In genomic region chr5:54087912-54088311, GRCm38 (mm10) we compare ENCODE assay signal across 25 mouse cellular contexts.
"Had no signal": no experiment of that assay in that cellular context is flagged by ENCODE, and none has a peak within 500 bp of the region (broad histone marks: within the 10 kb centered on the region; RNA-seq: fewer than 3 reads in every experiment).

No protein-coding gene starts in this region.

- H3K9ac ChIP-seq: heart, embryonic 12.5 days; hindbrain, embryonic 12.5 days; hindbrain, embryonic 14.5 days; intestine, embryonic 15.5 days; limb, embryonic 13.5 days; limb, embryonic 15.5 days; liver, embryonic 12.5 days; liver, embryonic 14.5 days had no signal

- H3K27ac ChIP-seq: heart, embryonic 10.5 days; hindbrain, embryonic 10.5 days; hindbrain, embryonic 12.5 days; hindbrain, embryonic 14.5 days; intestine, embryonic 15.5 days; left cerebral cortex, adult 2 months; limb, embryonic 13.5 days; limb, embryonic 15.5 days; liver, embryonic 12.5 days; liver, embryonic 14.5 days had no signal

- H3K4me2 ChIP-seq: heart, embryonic 12.5 days; hindbrain, embryonic 12.5 days; hindbrain, embryonic 14.5 days; intestine, embryonic 15.5 days; limb, embryonic 13.5 days; limb, embryonic 15.5 days; liver, embryonic 12.5 days had no signal

- DNase-seq: gastrocnemius, postnatal 10 days; gastrocnemius, postnatal 25 days; heart, adult 18-20 months; heart, postnatal 10 days; heart, postnatal 4 days; kidney, adult 18-20 months; kidney, adult 8-10 months; kidney, postnatal 10 days; kidney, postnatal 25 days; kidney, postnatal 4 days; left cerebral cortex, postnatal 4 days had no signal

- H3K4me1 ChIP-seq: hindbrain, embryonic 10.5 days; hindbrain, embryonic 12.5 days; intestine, embryonic 15.5 days; limb, embryonic 15.5 days had no signal

- H3K27me3 ChIP-seq: heart, embryonic 12.5 days; hindbrain, embryonic 12.5 days; intestine, embryonic 15.5 days; limb, embryonic 13.5 days; limb, embryonic 15.5 days; liver, embryonic 12.5 days had no signal

- H3K4me3 ChIP-seq: heart, embryonic 10.5 days; heart, embryonic 12.5 days; hindbrain, embryonic 10.5 days; hindbrain, embryonic 12.5 days; intestine, embryonic 15.5 days; left cerebral cortex, adult 2 months; limb, embryonic 13.5 days; limb, embryonic 15.5 days; liver, embryonic 12.5 days had no signal

- H3K9me3 ChIP-seq: heart, embryonic 10.5 days; heart, embryonic 12.5 days; hindbrain, embryonic 10.5 days; hindbrain, embryonic 12.5 days; intestine, embryonic 15.5 days; limb, embryonic 13.5 days; limb, embryonic 15.5 days; liver, embryonic 12.5 days had no signal

- H3K36me3 ChIP-seq: heart, embryonic 10.5 days; heart, embryonic 12.5 days; hindbrain, embryonic 10.5 days; hindbrain, embryonic 12.5 days; intestine, embryonic 15.5 days; limb, embryonic 13.5 days; limb, embryonic 15.5 days; liver, embryonic 12.5 days had no signal

- ATAC-seq: hindbrain, embryonic 16.5 days; inflammation-experienced regulatory T-cells, adult 6 months; intestine, embryonic 15.5 days; intestine, postnatal 0 days; liver, embryonic 12.5 days had no signal
